Comparison of ENCODE assay signal across 22 mouse cellular contexts in the genomic region with DNA sequence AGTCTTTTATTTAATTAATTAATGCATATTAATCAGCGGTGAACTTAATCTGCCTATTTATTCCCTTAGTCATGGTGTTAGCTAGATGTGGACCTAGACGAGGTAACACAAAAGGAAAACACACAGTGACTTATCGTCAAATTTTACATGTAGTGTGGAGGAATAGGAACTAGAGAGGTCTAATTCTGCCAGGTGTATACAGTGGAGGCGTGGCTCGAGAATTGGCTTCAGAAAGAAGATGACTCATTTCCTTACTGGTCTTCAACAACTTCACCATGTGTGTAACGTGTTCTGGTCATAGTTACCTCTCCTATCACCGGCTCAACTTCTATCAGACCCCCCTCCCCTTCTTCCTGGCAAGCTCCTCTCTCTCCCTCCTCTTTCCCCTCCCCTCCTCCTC. TPM values are rescaled to one million over a fixed set of nuclear protein-coding genes. Genes with fewer than 3 reads are reported as not detected.
"Had no signal": no experiment of that assay in that cellular context is flagged by ENCODE, and none has a peak within 500 bp of the region (broad histone marks: within the 10 kb centered on the region; RNA-seq: fewer than 3 reads in every experiment).

No protein-coding gene starts in this region.

- H3K36me3 ChIP-seq: liver, embryonic 15.5 days; lung, embryonic 15.5 days; midbrain, embryonic 10.5 days; midbrain, embryonic 12.5 days; neural tube, embryonic 12.5 days; stomach, embryonic 15.5 days had no signal

- H3K4me3 ChIP-seq: liver, embryonic 15.5 days; lung, embryonic 15.5 days; midbrain, embryonic 10.5 days; midbrain, embryonic 12.5 days; neural tube, embryonic 12.5 days; stomach, embryonic 15.5 days had no signal

- ATAC-seq: liver, postnatal 0 days; lung, postnatal 0 days had no signal

- H3K4me1 ChIP-seq: liver, embryonic 15.5 days; stomach, embryonic 15.5 days had no signal

- H3K9ac ChIP-seq: liver, embryonic 15.5 days; liver, postnatal 0 days; lung, embryonic 15.5 days; midbrain, embryonic 12.5 days; neural tube, embryonic 12.5 days; stomach, embryonic 15.5 days had no signal

- H3K27ac ChIP-seq: liver, embryonic 15.5 days; lung, embryonic 15.5 days; midbrain, embryonic 10.5 days; midbrain, embryonic 12.5 days; neural tube, embryonic 12.5 days; stomach, embryonic 15.5 days had no signal

- H3K9me3 ChIP-seq: liver, embryonic 15.5 days; lung, embryonic 15.5 days; midbrain, embryonic 10.5 days; midbrain, embryonic 12.5 days; neural tube, embryonic 12.5 days; stomach, embryonic 15.5 days had no signal

- H3K4me2 ChIP-seq: liver, embryonic 15.5 days; lung, embryonic 15.5 days; midbrain, embryonic 12.5 days; neural tube, embryonic 12.5 days; stomach, embryonic 15.5 days had no signal

- DNase-seq: liver, postnatal 0 days; lung, adult 2 months; lung, postnatal 14 days; lung, postnatal 4 days; midbrain, embryonic 14.5 days; right cerebral cortex, postnatal 14 days; thymus, adult 2 months; thymus, postnatal 36 days had no signal

RNA-seq across cellular contexts. Expression of a gene that starts 2.5 kb away (rescaled TPM):
- total RNA-seq: megakaryocyte, adult 5-6 weeks; megakaryocyte-erythroid progenitor cell, adult 5-6 weeks; monocyte, adult 5-6 weeks; neutrophil, adult 5-6 weeks had no signal
- polyA plus RNA-seq: liver, embryonic 15.5 days; midbrain, embryonic 14.5 days; midbrain, postnatal 0 days; neural tube, embryonic 14.5 days; testis, adult 2 months had no signal
